Mouse (Mus musculus): Measurements from ENCODE around the gene Ptn.
"Not testable (repeated sequence)": the region's sequence is repeated elsewhere in the genome, so short reads cannot be mapped to it uniquely, and the experiment has no call there.

The Ptn gene

GRCm38 (mm10) chr6:36755001-36755885, 54.8 kb downstream of the Ptn start:
- no peak for DNase-seq (ENCODE audit: low spot score)

- no peak for DNase-seq (ENCODE audit: low spot score)
Measured at GRCm38 (mm10) chr6:36752887-36753286, 57.1 kb downstream of the Ptn start.

GRCm38 (mm10) chr6:36739811-36740210, 70.2 kb downstream of the Ptn start:
- DNase-seq (ENCODE audit: low spot score): no peak

- no peak for DNase-seq (ENCODE audit: low spot score)
Measured at GRCm38 (mm10) chr6:36736763-36737162, 73.3 kb downstream of the Ptn start.

GRCm38 (mm10) chr6:36735622-36736021, 74.4 kb downstream of the Ptn start:
- not testable (repeated sequence) for DNase-seq (ENCODE audit: low spot score)

- not testable (repeated sequence) for DNase-seq (ENCODE audit: low spot score)
Measured at GRCm38 (mm10) chr6:36729811-36730210, 80.2 kb downstream of the Ptn start.

GRCm38 (mm10) chr6:36728079-36728478, 81.9 kb downstream of the Ptn start:
- DNase-seq (ENCODE audit: low spot score): no peak

- no peak for DNase-seq (ENCODE audit: low spot score)
Measured at GRCm38 (mm10) chr6:36725509-36726160, 84.4 kb downstream of the Ptn start.

- DNase-seq (ENCODE audit: low spot score): no peak
Measured at GRCm38 (mm10) chr6:36722769-36723549, 87.1 kb downstream of the Ptn start.

GRCm38 (mm10) chr6:36713329-36713728, 96.7 kb downstream of the Ptn start:
- no peak for DNase-seq (ENCODE audit: low spot score)

GRCm38 (mm10) chr6:36695481-36695880, 114.5 kb downstream of the Ptn start:
- peak; percentile 3 for DNase-seq (ENCODE audit: low spot score)

- peak; percentile 23 for DNase-seq (ENCODE audit: low spot score)
Measured at GRCm38 (mm10) chr6:36691497-36691896, 118.5 kb downstream of the Ptn start.

GRCm38 (mm10) chr6:36690941-36691340, 119.1 kb downstream of the Ptn start:
- no peak for DNase-seq (ENCODE audit: low spot score)

GRCm38 (mm10) chr6:36676710-36677691, 133.0 kb downstream of the Ptn start:
- peak; percentile 41 for DNase-seq (ENCODE audit: low spot score)

- DNase-seq (ENCODE audit: low spot score): no peak
Measured at GRCm38 (mm10) chr6:36672399-36673221, 137.4 kb downstream of the Ptn start.

GRCm38 (mm10) chr6:36671274-36671673, 138.7 kb downstream of the Ptn start:
- no peak for DNase-seq (ENCODE audit: low spot score)

Measured in yolk sac, embryonic 10.5 days (tissue).